Mouse (Mus musculus) T-helper 2 cell (primary cell): Measurements from ENCODE around the gene Ttyh2.

Experiments
- in situ Hi-C: fragments of 300-600 bp; cut with MboI, MseI; formaldehyde crosslinking; loops from one replicate; pipeline ENCODE4 v1.15.1; 2025; ENCODE audit warnings: high pct_unique_total_duplicates

The Ttyh2 gene

GRCm38 (mm10) chr11:114680291-114680690 is 5.1 kb downstream of the Ttyh2 start:
- in situ Hi-C loops, result no loop called here

GRCm38 (mm10) chr11:114681054-114681453 is 5.8 kb downstream of the Ttyh2 start:
- in situ Hi-C loops, result no loop called here

GRCm38 (mm10) chr11:114682321-114682900 is 7.2 kb downstream of the Ttyh2 start:
- in situ Hi-C loops, result no loop called here

- in situ Hi-C loops, result no loop called here
Observed at GRCm38 (mm10) chr11:114683029-114683721, 7.9 kb downstream of the Ttyh2 start.

GRCm38 (mm10) chr11:114683722-114684621 is 8.7 kb downstream of the Ttyh2 start:
- in situ Hi-C loops, result no loop called here

GRCm38 (mm10) chr11:114684627-114685373 is 9.6 kb downstream of the Ttyh2 start:
- in situ Hi-C loops, result no loop called here

- in situ Hi-C loops, result no loop called here
Observed at GRCm38 (mm10) chr11:114685526-114686040, 10.4 kb downstream of the Ttyh2 start.

GRCm38 (mm10) chr11:114686221-114686959 is 11.2 kb downstream of the Ttyh2 start:
- in situ Hi-C loops, result no loop called here

GRCm38 (mm10) chr11:114687574-114688188 is 12.4 kb downstream of the Ttyh2 start:
- in situ Hi-C loops, result no loop called here

GRCm38 (mm10) chr11:114688729-114689128 is 13.5 kb downstream of the Ttyh2 start:
- in situ Hi-C loops, result no loop called here

GRCm38 (mm10) chr11:114690192-114690591 is 15.0 kb downstream of the Ttyh2 start:
- in situ Hi-C loops, result no loop called here

GRCm38 (mm10) chr11:114691454-114692182 is 16.4 kb downstream of the Ttyh2 start:
- in situ Hi-C loops, result no loop called here

- in situ Hi-C loops, result no loop called here
Observed at GRCm38 (mm10) chr11:114692601-114693000, 17.4 kb downstream of the Ttyh2 start.

GRCm38 (mm10) chr11:114693456-114693855 is 18.2 kb downstream of the Ttyh2 start:
- in situ Hi-C loops, result no loop called here

- in situ Hi-C loops, result no loop called here
Observed at GRCm38 (mm10) chr11:114694451-114694850, 19.2 kb downstream of the Ttyh2 start.

GRCm38 (mm10) chr11:114698496-114698895 is 23.3 kb downstream of the Ttyh2 start:
- in situ Hi-C loops, result no loop called here

GRCm38 (mm10) chr11:114699511-114699910 is 24.3 kb downstream of the Ttyh2 start:
- in situ Hi-C loops, result no loop called here

- in situ Hi-C loops, result no loop called here
Observed at GRCm38 (mm10) chr11:114702311-114702995, 27.2 kb downstream of the Ttyh2 start.

GRCm38 (mm10) chr11:114702996-114703361 is 27.7 kb downstream of the Ttyh2 start:
- in situ Hi-C loops, result no loop called here
